Mouse (Mus musculus) heart, embryonic 14.5 days (tissue): ENCODE data around the gene Ypel4. TPM values are rescaled to one million over a fixed set of nuclear protein-coding genes. Genes with fewer than 3 reads are reported as not detected.
A peak's percentile ranks its signal among the peaks of the same experiment; 100 is the strongest.

Source experiments
- ATAC-seq: fragments of 200-750 bp; cut with Nextera tagmentation; 2 replicates; pipeline ENCODE4 v1.8.0; 2017; ENCODE audit warnings: low read depth, moderate TSS enrichment; ENCODE audit not compliant: insufficient number of reproducible peaks, insufficient read depth, low FRiP score
- H3K27ac ChIP-seq, 2 experiments: fragments of 200-500 bp in 1 of 2; fragments of 300-500 bp in 1 of 2; sonication (generic) in 1 of 2; replicated peaks in 1 of 2; 2 replicates each; pipeline ENCODE4 v1.5.1; 2012 to 2014; ENCODE audit warnings: low read depth in 2 of 2, low read length in 2 of 2, control low read depth in 1 of 2, mild to moderate bottlenecking in 1 of 2, mixed read lengths in 1 of 2; ENCODE audit not compliant: control insufficient read depth in 1 of 2, insufficient read depth in 1 of 2
- H3K27me3 ChIP-seq: fragments of 300-500 bp; sonication (generic); 2 replicates; pipeline ENCODE4 v1.6.1; 2014; ENCODE audit warnings: mild to moderate bottlenecking, low read length, control low read depth; ENCODE audit not compliant: control insufficient read depth, insufficient read depth
- H3K36me3 ChIP-seq: fragments of 300-500 bp; sonication (generic); 2 replicates; pipeline ENCODE4 v1.6.1; 2014; ENCODE audit warnings: mild to moderate bottlenecking, control low read depth, low read length, mixed read lengths; ENCODE audit not compliant: control insufficient read depth, insufficient read depth
- H3K4me1 ChIP-seq, 2 experiments: fragments of 200-500 bp in 1 of 2; fragments of 300-500 bp in 1 of 2; sonication (generic) in 1 of 2; 2 replicates each; pipeline ENCODE4 v1.6.1; 2012 to 2014; ENCODE audit warnings: low read length in 2 of 2, control low read depth in 1 of 2, mixed read lengths in 1 of 2; ENCODE audit not compliant: control insufficient read depth in 2 of 2, insufficient read depth in 2 of 2
- H3K4me2 ChIP-seq: fragments of 300-500 bp; sonication (generic); 2 replicates; pipeline ENCODE4 v1.6.1; 2014; ENCODE audit warnings: mild to moderate bottlenecking, low read length
- H3K4me3 ChIP-seq, 2 experiments: fragments of 200-500 bp in 1 of 2; fragments of 300-500 bp in 1 of 2; sonication (generic) in 1 of 2; 2 replicates each; pipeline ENCODE4 v1.5.1; 2012 to 2014; ENCODE audit warnings: low read length in 2 of 2, mild to moderate bottlenecking in 2 of 2, control low read depth in 1 of 2, low read depth in 1 of 2, moderate library complexity in 1 of 2; ENCODE audit not compliant: control insufficient read depth in 1 of 2, insufficient read depth in 1 of 2
- H3K9ac ChIP-seq: fragments of 300-500 bp; sonication (generic); 2 replicates; pipeline ENCODE4 v1.6.1; 2014; ENCODE audit warnings: mild to moderate bottlenecking, low read length
- H3K9me3 ChIP-seq: fragments of 300-500 bp; sonication (generic); 2 replicates; pipeline ENCODE4 v1.6.1; 2016; ENCODE audit warnings: low read length, control low read depth; ENCODE audit not compliant: control insufficient read depth
- WGBS: fragments of 180-500 bp; shearing (Covaris S2); extraction: QIAGEN DNeasy Blood & Tissue Kit; methylation state at CpG from one replicate; pipeline ENCODE4 v1.1.7; 2014; 5-methylcytosine and 5-hydroxymethylcytosine counted together
- polyA plus RNA-seq: library from polyadenylated mRNA; unstranded; fragments of >200 nt; fragmentation: Nextera tagmentation; extraction: Ambion mirVana; gene quantifications from 2 replicates; pipeline ENCODE4 v1.2.1, GENCODE M21; 2014

Gene Ypel4
- polyA plus RNA-seq, 1 experiment from 2014 or later = 4.5 TPM

- Histone ChIP-seq H3K36me3 (no peaks in the 10 kb centered on the region), H3K9me3 (no peaks in the 10 kb centered on the region), H3K9ac (no peak overlapping the region), H3K4me2 (no peak overlapping the region), H3K27ac (no peak overlapping the region), H3K4me1 (peaks cover 14 to 25% of the 10 kb centered on the region in 2 experiments), H3K27me3 (no peaks in the 10 kb centered on the region), H3K4me3 (no peak overlapping the region)
- WGBS = 78% methylated on average over 3 of the region's 3 CpGs
- no peak for ATAC-seq
Measured at GRCm38 (mm10) chr2:84731206-84731605, 2.7 kb upstream of the Ypel4 start.

GRCm38 (mm10) chr2:84732394-84732793, 1.5 kb upstream of the Ypel4 start:
- ATAC-seq = no peak
- Histone ChIP-seq H3K4me2 (no peak overlapping the region), H3K36me3 (no peaks in the 10 kb centered on the region), H3K4me1 (peaks cover 21 to 29% of the 10 kb centered on the region in 2 experiments), H3K27me3 (no peaks in the 10 kb centered on the region), H3K9ac (no peak overlapping the region), H3K4me3 (no peak overlapping the region), H3K27ac (no peak overlapping the region), H3K9me3 (no peaks in the 10 kb centered on the region)
- WGBS = 53% methylated on average over 1 of the region's 1 CpGs

GRCm38 (mm10) chr2:84734351-84734864, 550 bp downstream of the Ypel4 start:
- no peak for ATAC-seq
- no peak overlapping the region for H3K27ac ChIP-seq
- no peaks in the 10 kb centered on the region for H3K27me3 ChIP-seq
- peaks cover 31 to 46% of the 10 kb centered on the region in 2 experiments for H3K4me1 ChIP-seq
- H3K4me2 ChIP-seq = peak overlapping the region; percentile 73
- H3K36me3 ChIP-seq = no peaks in the 10 kb centered on the region
- H3K9me3 ChIP-seq = no peaks in the 10 kb centered on the region
- WGBS = 2% methylated on average over 11 of the region's 11 CpGs
- H3K9ac ChIP-seq = peak overlapping the region; percentile 69
- peak overlapping the region; percentile 47 to 53 for H3K4me3 ChIP-seq

- H3K27ac ChIP-seq = no peak overlapping the region
- H3K9me3 ChIP-seq = no peaks in the 10 kb centered on the region
- 3% methylated on average over 2 of the region's 2 CpGs for WGBS
- H3K9ac ChIP-seq = peak overlapping the region; percentile 69
- 0 out of 2 replicates have a peak, but pooled peaks cover under 1% of the 10 kb centered on the region for H3K36me3 ChIP-seq
- H3K27me3 ChIP-seq = no peaks in the 10 kb centered on the region
- H3K4me1 ChIP-seq = peaks cover 31 to 51% of the 10 kb centered on the region in 2 experiments
- peak overlapping the region; percentile 47 to 53 for H3K4me3 ChIP-seq
- H3K4me2 ChIP-seq = peak overlapping the region; percentile 73
- no peak for ATAC-seq
Measured at GRCm38 (mm10) chr2:84734919-84735318, 1.1 kb downstream of the Ypel4 start.

GRCm38 (mm10) chr2:84735346-84735920, 1.6 kb downstream of the Ypel4 start:
- Histone ChIP-seq H3K9ac (no peak overlapping the region), H3K9me3 (no peaks in the 10 kb centered on the region), H3K36me3 (peaks cover 5% of the 10 kb centered on the region; the same call in 1 of the 2 replicates), H3K27me3 (no peaks in the 10 kb centered on the region), H3K4me2 (peak overlapping the region; percentile 73), H3K27ac (no peak overlapping the region), H3K4me1 (peaks cover 33 to 56% of the 10 kb centered on the region in 2 experiments), H3K4me3 (no peak overlapping the region)
- 14% methylated on average over 7 of the region's 7 CpGs for WGBS
- no peak for ATAC-seq

- no peak overlapping the region for H3K27ac ChIP-seq
Measured at GRCm38 (mm10) chr2:84736312-84737161, 2.7 kb downstream of the Ypel4 start.

GRCm38 (mm10) chr2:84737451-84737925, 3.6 kb downstream of the Ypel4 start:
- Histone ChIP-seq H3K9ac (no peak overlapping the region), H3K27ac (peak overlapping the region in 1 of 2 experiments; percentile 24; a peak in 3 of 4 replicates), H3K4me1 (peaks cover 40 to 71% of the 10 kb centered on the region in 2 experiments), H3K9me3 (no peaks in the 10 kb centered on the region), H3K27me3 (no peaks in the 10 kb centered on the region), H3K4me3 (no peak overlapping the region), H3K36me3 (peaks cover 9% of the 10 kb centered on the region; the same call in 1 of the 2 replicates), H3K4me2 (peak overlapping the region; percentile 73)
- 9% methylated on average over 8 of the region's 8 CpGs for WGBS
- ATAC-seq = peak; percentile 13; the same call in 1 of the 2 replicates

More at GRCm38 (mm10) chr2:84736312-84737161, 2.7 kb downstream of the Ypel4 start:
- no peaks in the 10 kb centered on the region for H3K9me3 ChIP-seq
- H3K4me2 ChIP-seq = peak overlapping the region; percentile 73
- WGBS = 9% methylated on average over 26 of the region's 27 CpGs
- H3K4me3 ChIP-seq = peak overlapping the region in 1 of 2 experiments; percentile 0; a peak in 1 of 4 replicates
- no peak for ATAC-seq
- peaks cover 7% of the 10 kb centered on the region; the same call in 1 of the 2 replicates for H3K36me3 ChIP-seq
- H3K9ac ChIP-seq = peak overlapping the region; percentile 28; the same call in 1 of the 2 replicates
- H3K4me1 ChIP-seq = peaks cover 34 to 63% of the 10 kb centered on the region in 2 experiments
- H3K27me3 ChIP-seq = no peaks in the 10 kb centered on the region
